Mouse (Mus musculus) forebrain, embryonic 16.5 days (tissue): ENCODE data around the gene Ddn. TPM values are rescaled to one million over a fixed set of nuclear protein-coding genes. Genes with fewer than 3 reads are reported as not detected.
A peak's percentile ranks its signal among the peaks of the same experiment; 100 is the strongest.

Source experiments
- ATAC-seq: fragments of 200-750 bp; cut with Nextera tagmentation; 2 replicates; pipeline ENCODE4 v1.8.0; 2017; ENCODE audit warnings: mild to moderate bottlenecking, moderate library complexity
- H3K27ac ChIP-seq: fragments of 300-500 bp; sonication (generic); 2 replicates; pipeline ENCODE4 v1.5.1; 2014; ENCODE audit warnings: low read length, control low read depth
- H3K27me3 ChIP-seq: fragments of 300-500 bp; sonication (generic); replicated peaks from 2 replicates; pipeline ENCODE4 v1.6.1; 2014; ENCODE audit warnings: low read length; ENCODE audit not compliant: control insufficient read depth, insufficient read depth
- H3K36me3 ChIP-seq: fragments of 300-500 bp; sonication (generic); 2 replicates; pipeline ENCODE4 v1.6.1; 2014; ENCODE audit not compliant: control insufficient read depth, insufficient read depth
- H3K4me1 ChIP-seq: fragments of 300-500 bp; sonication (generic); replicated peaks from 2 replicates; pipeline ENCODE4 v1.6.1; 2014; ENCODE audit warnings: low read length; ENCODE audit not compliant: control insufficient read depth, insufficient read depth
- H3K4me2 ChIP-seq: fragments of 300-500 bp; sonication (generic); 2 replicates; pipeline ENCODE4 v1.6.1; 2014; ENCODE audit warnings: mild to moderate bottlenecking, low read length, control low read depth
- H3K4me3 ChIP-seq: fragments of 300-500 bp; sonication (generic); replicated peaks from 2 replicates; pipeline ENCODE4 v1.5.1; 2014; ENCODE audit warnings: mild to moderate bottlenecking, low read length, control low read depth
- H3K9ac ChIP-seq: fragments of 300-500 bp; sonication (generic); replicated peaks from 2 replicates; pipeline ENCODE4 v1.6.1; 2014; ENCODE audit warnings: low read depth, low read length, control low read depth
- H3K9me3 ChIP-seq: fragments of 300-500 bp; sonication (generic); 2 replicates; pipeline ENCODE4 v1.6.1; 2016; ENCODE audit warnings: low read length; ENCODE audit not compliant: control insufficient read depth
- WGBS: fragments of 180-500 bp; shearing (Covaris S2); extraction: QIAGEN DNeasy Blood & Tissue Kit; methylation state at CpG from one replicate; pipeline ENCODE4 v1.1.7; 2014; 5-methylcytosine and 5-hydroxymethylcytosine counted together
- polyA plus RNA-seq: library from polyadenylated mRNA; unstranded; fragments of >200 nt; fragmentation: Nextera tagmentation; extraction: Ambion mirVana; gene quantifications from 2 replicates; pipeline ENCODE4 v1.2.1, GENCODE M21; 2015

The Ddn gene
- polyA plus RNA-seq, 1 experiment from 2014 or later = 0.46 TPM

DNA sequence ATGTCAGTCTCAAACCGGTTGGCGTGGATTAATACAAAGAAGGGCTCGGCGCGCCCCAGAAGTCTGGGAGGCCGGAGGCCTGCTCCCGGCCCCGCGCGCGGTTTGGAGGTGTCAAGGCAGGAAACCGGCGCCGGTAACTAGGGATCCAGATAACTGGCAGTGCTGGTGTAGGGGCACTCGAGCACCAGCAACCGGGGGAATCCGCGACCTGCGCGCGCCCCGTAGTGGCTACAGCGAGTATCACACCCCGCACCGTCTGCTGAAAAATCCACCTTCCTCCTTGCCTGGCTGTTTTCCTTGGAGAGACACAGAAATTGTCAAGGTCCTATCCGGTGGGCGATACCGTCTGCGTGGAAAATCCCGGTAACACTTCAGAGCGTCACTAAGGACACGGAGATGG lies 5.2 kb downstream of the Ddn start:
- H3K27ac ChIP-seq = no peak overlapping the region
- ATAC-seq = 0 out of 2 replicates have a peak, but pooled peaks have one; percentile 37
- peak overlapping the region; percentile 40 for H3K4me2 ChIP-seq
- peaks cover 40% of the 10 kb centered on the region for H3K4me1 ChIP-seq
- H3K9ac ChIP-seq = no peak overlapping the region
- H3K27me3 ChIP-seq = peaks cover 94% of the 10 kb centered on the region
- peak overlapping the region; percentile 22; the same call in 1 of the 2 replicates for H3K4me3 ChIP-seq
- no peaks in the 10 kb centered on the region for H3K36me3 ChIP-seq
- under 1% methylated on average over 32 of the region's 32 CpGs for WGBS
- no peaks in the 10 kb centered on the region for H3K9me3 ChIP-seq

DNA sequence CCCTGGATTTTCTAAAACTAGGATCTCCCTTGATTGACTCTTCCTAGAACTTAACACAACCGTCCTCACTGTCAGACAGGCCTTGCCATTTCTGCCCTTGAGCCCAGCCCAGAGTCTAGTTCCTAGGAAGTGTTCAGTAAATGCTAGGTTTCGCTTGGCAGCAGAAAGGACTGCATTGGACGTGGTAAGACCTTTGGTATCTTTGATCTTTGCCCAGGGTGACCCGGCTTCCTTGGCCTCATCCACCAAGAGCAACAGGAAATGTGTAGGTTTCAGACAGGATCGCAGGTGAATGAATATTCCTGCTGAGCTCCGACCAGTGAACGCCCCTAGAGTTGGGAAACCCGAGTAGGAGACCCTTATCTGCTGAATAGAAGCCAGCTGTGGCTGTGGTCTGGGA lies 6.4 kb downstream of the Ddn start:
- H3K4me1 ChIP-seq = peaks cover 31% of the 10 kb centered on the region
- H3K27me3 ChIP-seq = peaks cover 94% of the 10 kb centered on the region
- H3K4me2 ChIP-seq = no peak overlapping the region
- no peaks in the 10 kb centered on the region for H3K9me3 ChIP-seq
- 2% methylated on average over 8 of the region's 8 CpGs for WGBS
- no peak overlapping the region for H3K9ac ChIP-seq
- no peaks in the 10 kb centered on the region for H3K36me3 ChIP-seq
- no peak for ATAC-seq
- no peak overlapping the region for H3K27ac ChIP-seq
- no peak overlapping the region for H3K4me3 ChIP-seq

DNA sequence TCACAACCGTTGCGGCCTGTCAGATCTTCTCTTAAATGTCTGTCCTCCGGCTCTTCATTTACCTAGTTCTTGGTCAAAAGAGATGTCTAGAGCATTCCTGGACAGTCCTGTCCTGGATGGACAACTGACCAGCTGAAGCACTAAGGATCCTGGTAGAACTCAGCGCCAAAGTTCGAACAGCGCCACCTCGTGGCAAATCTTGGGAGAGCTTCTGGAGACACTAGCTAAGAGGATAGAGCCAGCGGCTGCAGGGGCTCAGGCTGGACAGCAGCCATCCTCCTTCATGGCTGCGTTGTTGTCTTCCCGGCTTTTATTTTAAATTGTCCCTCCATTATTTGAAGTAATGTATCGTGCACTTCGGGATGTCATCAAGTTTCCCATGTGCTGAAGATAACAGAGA lies 9.9 kb downstream of the Ddn start:
- Histone ChIP-seq H3K4me2 (no peak overlapping the region), H3K27ac (no peak overlapping the region)
- no peak for ATAC-seq

DNA sequence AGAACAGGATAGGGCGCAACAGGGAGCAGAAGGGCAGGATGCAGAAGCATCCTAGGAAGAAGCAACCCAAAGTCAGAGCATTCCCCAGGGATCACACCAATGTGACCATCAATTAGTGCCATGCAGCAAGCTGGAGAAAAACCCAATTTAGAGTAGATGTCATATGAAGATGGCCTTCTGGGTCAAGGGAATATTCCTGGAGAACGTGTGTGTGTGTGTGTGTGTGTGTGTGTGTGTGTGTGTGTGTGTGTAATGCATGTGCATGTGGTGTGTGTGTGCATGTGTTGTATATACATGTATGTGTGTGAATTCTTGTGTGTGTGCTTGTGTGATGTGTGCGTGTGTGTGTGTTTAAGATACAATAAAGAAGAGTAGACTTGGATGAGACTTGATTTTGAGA lies 10.4 kb downstream of the Ddn start:
- Histone ChIP-seq H3K4me1 (peaks cover 15% of the 10 kb centered on the region), H3K27me3 (peaks cover 91% of the 10 kb centered on the region), H3K9me3 (no peaks in the 10 kb centered on the region), H3K9ac (no peak overlapping the region), H3K27ac (no peak overlapping the region), H3K4me2 (no peak overlapping the region), H3K4me3 (no peak overlapping the region), H3K36me3 (no peaks in the 10 kb centered on the region)
- ATAC-seq = no peak
- WGBS = 41% methylated on average over 3 of the region's 3 CpGs

More for the DNA sequence above, 9.9 kb downstream of the Ddn start:
- Histone ChIP-seq H3K4me1 (peaks cover 18% of the 10 kb centered on the region), H3K36me3 (no peaks in the 10 kb centered on the region), H3K4me3 (no peak overlapping the region), H3K9me3 (no peaks in the 10 kb centered on the region), H3K9ac (no peak overlapping the region), H3K27me3 (peaks cover 90% of the 10 kb centered on the region)
- WGBS = 10% methylated on average over 12 of the region's 12 CpGs

DNA sequence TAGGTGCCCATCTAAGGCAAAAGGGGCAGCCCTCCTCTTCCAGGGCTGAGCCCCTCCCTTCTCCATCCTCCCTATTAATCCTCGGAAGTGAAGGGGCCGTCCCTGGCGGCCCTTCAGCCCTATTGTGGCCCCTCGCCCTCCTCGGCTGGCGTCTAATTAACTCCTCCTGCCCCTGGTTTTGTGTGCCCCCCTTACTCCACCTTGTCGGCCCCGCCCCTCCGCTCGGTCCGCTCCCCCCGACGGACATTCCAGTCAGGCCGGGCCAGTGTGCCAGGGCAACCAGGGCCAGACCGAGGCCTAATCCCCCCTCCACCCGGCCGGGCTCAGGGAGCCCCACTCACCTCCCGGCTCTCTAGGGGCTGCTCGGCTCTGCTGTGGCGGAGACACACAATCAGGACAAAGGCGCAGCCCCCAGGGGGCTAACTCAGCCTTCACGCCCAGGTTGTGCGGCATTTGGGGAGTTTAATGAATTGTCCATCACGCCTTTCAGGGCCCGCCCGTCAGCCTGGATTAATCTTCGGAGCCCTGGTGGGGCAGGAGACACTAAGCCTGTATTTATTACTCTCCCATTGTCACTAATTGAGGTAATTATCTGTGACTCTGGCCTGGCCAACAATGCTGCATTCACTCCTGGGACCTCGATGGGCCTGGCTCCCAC lies 11.3 kb downstream of the Ddn start:
- ATAC-seq = peak; percentile 83
- no peak overlapping the region for H3K27ac ChIP-seq
- H3K4me2 ChIP-seq = no peak overlapping the region
- no peak overlapping the region for H3K4me3 ChIP-seq
- peaks cover 13% of the 10 kb centered on the region for H3K4me1 ChIP-seq
- H3K9me3 ChIP-seq = no peaks in the 10 kb centered on the region
- H3K36me3 ChIP-seq = no peaks in the 10 kb centered on the region
- WGBS = under 1% methylated on average over 28 of the region's 28 CpGs
- no peak overlapping the region for H3K9ac ChIP-seq
- peaks cover 92% of the 10 kb centered on the region for H3K27me3 ChIP-seq

DNA sequence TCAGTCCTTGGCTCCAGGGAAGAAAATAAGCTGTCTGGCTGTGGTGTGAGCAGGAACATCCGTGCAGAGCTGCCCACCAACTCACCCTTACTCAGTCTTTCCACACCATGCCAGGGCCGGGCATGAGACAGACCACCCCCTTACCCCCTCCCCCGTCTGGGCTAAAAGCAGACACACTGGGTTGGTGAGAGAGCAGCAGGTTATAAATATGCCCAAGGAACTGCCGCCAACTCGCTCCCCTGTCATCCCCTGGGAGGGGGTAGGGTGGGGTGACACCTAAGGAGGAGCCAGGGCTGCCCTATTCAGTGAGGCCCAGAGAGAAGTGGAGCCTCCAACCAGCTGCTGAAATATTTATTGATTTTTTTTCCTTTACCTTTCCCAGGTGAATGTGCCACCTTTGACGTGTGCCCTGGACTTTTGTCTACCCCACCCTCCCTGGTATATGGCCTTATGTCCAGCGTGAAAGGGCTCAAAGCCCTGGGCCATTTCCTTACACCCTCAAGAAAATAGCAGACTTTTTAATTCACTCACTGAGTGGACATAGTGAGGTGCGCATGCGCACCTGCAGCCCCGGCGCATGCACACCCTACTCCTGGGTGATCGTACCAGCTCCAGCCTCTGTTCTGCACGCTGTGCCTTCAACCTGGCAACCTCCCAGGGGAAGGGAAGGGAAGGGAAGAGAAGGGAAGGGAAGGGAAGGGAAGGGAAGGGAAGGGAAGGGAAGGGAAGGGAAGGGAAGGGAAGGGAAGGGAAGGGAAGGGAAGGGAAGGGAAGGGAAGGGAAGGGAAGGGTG lies 12.3 kb downstream of the Ddn start:
- no peaks in the 10 kb centered on the region for H3K36me3 ChIP-seq
- no peak for ATAC-seq
- no peak overlapping the region for H3K27ac ChIP-seq
- H3K27me3 ChIP-seq = peaks cover 92% of the 10 kb centered on the region
- WGBS = 1% methylated on average over 13 of the region's 13 CpGs
- peaks cover 16% of the 10 kb centered on the region for H3K4me1 ChIP-seq
- no peak overlapping the region for H3K4me2 ChIP-seq
- no peaks in the 10 kb centered on the region for H3K9me3 ChIP-seq
- no peak overlapping the region for H3K9ac ChIP-seq
- no peak overlapping the region for H3K4me3 ChIP-seq

DNA sequence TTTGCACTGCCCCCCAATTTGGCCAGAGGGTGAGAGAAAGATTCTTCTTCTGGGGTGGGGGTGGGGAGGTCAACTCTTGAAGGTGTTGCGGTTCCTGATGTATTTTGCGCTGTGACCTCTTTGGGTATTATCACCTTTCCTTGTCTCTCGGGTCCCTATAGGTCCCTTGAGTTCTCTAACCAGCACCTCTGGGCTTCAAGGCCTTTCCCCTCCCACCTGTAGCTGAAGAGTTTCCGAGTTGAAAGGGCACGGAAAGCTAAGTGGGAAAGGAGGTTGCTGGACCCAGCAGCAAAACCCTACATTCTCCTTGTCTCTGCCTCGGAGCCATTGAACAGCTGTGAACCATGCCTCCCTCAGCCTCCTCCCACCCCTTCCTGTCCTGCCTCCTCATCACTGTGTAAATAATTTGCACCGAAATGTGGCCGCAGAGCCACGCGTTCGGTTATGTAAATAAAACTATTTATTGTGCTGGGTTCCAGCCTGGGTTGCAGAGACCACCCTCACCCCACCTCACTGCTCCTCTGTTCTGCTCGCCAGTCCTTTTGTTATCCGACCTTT lies 16.1 kb downstream of the Ddn start:
- WGBS = 3% methylated on average over 13 of the region's 13 CpGs
- no peak overlapping the region for H3K9ac ChIP-seq

DNA sequence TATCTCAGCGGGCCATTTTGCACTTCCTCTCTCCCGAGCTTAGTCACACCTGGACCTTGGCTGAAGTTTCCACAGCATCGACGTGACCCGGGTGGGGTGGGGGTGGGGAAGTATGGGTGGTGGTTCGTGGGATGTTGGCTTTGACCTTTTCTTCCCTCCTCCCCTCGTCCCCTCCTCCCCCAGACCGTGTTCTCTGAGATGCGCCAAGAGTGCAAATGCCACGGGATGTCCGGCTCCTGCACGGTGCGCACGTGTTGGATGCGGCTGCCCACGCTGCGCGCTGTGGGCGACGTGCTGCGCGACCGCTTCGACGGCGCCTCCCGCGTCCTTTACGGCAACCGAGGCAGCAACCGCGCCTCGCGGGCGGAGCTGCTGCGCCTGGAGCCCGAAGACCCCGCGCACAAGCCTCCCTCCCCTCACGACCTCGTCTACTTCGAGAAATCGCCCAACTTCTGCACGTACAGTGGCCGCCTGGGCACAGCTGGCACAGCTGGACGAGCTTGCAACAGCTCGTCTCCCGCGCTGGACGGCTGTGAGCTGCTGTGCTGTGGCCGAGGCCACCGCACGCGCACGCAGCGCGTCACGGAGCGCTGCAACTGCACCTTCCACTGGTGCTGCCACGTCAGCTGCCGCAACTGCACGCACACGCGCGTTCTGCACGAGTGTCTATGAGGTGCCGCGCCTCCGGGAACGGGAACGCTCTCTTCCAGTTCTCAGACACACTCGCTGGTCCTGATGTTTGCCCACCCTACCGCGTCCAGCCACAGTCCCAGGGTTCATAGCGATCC lies 16.9 kb downstream of the Ddn start:
- Histone ChIP-seq H3K4me1 (0 out of 2 replicates have a peak, but pooled peaks cover 18% of the 10 kb centered on the region), H3K9ac (peak overlapping the region; percentile 11; the same call in 1 of the 2 replicates), H3K27ac (no peak overlapping the region), H3K27me3 (peaks cover 95% of the 10 kb centered on the region), H3K4me2 (peak overlapping the region; percentile 50), H3K9me3 (no peaks in the 10 kb centered on the region), H3K4me3 (peak overlapping the region; percentile 41), H3K36me3 (no peaks in the 10 kb centered on the region)
- peak; percentile 70 for ATAC-seq
- under 1% methylated on average over 75 of the region's 75 CpGs for WGBS

More for the DNA sequence above, 16.1 kb downstream of the Ddn start:
- no peak for ATAC-seq
- Histone ChIP-seq H3K27me3 (peaks cover 95% of the 10 kb centered on the region), H3K9me3 (no peaks in the 10 kb centered on the region), H3K4me3 (peak overlapping the region; percentile 41), H3K4me1 (peaks cover 24% of the 10 kb centered on the region), H3K36me3 (no peaks in the 10 kb centered on the region), H3K4me2 (peak overlapping the region; percentile 50), H3K27ac (no peak overlapping the region)

DNA sequence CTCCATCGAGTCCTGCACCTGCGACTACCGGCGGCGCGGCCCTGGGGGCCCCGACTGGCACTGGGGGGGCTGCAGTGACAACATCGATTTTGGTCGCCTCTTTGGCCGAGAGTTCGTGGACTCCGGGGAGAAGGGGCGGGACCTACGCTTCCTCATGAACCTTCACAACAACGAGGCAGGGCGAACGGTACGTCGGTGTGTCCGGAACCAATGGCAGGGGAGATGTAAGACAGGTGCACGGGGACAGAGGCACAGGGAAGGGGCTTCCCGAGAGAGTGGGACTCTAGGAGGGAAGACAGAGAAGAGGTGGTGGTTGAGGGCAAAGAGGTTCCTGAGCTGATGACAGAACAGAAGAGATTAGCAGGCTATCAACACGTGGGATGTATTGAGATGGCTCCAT lies 17.5 kb downstream of the Ddn start:
- no peak overlapping the region for H3K9ac ChIP-seq
- peaks cover 92% of the 10 kb centered on the region for H3K27me3 ChIP-seq
- no peaks in the 10 kb centered on the region for H3K9me3 ChIP-seq
- H3K36me3 ChIP-seq = no peaks in the 10 kb centered on the region
- H3K4me2 ChIP-seq = no peak overlapping the region
- H3K4me3 ChIP-seq = no peak overlapping the region
- WGBS = 2% methylated on average over 23 of the region's 23 CpGs
- 0 out of 2 replicates have a peak, but pooled peaks cover 14% of the 10 kb centered on the region for H3K4me1 ChIP-seq
- ATAC-seq = no peak
- H3K27ac ChIP-seq = no peak overlapping the region
